Mouse (Mus musculus): Measurements from ENCODE around the gene Itga2b. TPM values are rescaled to one million over a fixed set of nuclear protein-coding genes. Genes with fewer than 3 reads are reported as not detected.
A peak's percentile ranks its signal among the peaks of the same experiment; 100 is the strongest.
"Not testable (repeated sequence)": the region's sequence is repeated elsewhere in the genome, so short reads cannot be mapped to it uniquely, and the experiment has no call there.

Itga2b gene
- total RNA-seq, 2 experiments from 2014 or later: 1.2 to 3.9 TPM

- DNase-seq (ENCODE audit: low spot score in 2 of 2): no peak
Measured at GRCm38 (mm10) chr11:102415034-102415802, 54.7 kb downstream of the Itga2b start.

DNA sequence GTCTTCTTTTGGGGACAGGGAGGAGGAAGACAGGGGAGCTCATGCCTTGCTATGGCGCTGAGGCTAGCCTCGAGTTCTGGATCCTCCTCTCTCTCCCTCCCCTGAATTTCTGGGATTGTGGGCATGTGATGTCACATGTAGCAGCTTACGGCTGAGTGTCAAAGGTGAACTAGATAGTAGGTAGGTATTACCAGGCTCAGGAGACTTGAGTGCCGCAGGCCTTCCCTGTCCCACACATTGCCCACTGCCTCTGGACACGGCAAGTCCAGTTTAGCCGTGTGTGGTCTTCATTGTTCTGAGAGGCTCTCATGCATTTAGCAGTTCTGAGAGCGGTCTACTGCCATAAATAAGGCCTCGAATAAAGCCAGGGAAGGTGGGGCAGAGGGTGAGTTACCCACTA is 56.9 kb downstream of the Itga2b start:
- no peak for DNase-seq (ENCODE audit: low spot score in 2 of 2)

- peak; percentile 70 to 94 for DNase-seq (ENCODE audit: low spot score in 2 of 2)
Measured at GRCm38 (mm10) chr11:102411704-102412103, 58.2 kb downstream of the Itga2b start.

DNA sequence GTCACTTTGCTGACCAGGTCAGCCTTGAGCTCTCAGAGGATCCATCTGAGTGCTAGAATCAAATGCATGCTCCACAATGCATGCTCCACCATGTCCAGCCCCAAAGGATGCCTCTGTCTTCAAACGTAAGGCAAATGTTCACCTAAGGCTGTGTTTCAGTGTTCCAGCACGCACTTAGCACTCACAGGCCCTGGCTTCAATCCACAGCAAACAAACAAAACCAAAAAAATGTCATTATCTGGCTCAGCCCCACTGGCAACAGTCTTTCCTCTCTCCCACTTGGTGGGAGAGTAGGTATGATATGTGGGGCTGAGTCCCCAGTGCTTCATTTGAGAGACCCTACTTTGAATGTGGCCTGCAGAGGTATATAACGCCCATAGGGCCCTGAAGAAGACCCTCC is 58.9 kb downstream of the Itga2b start:
- no peak for DNase-seq (ENCODE audit: low spot score in 2 of 2)

- not testable (repeated sequence) for DNase-seq (ENCODE audit: low spot score in 2 of 2)
Measured at GRCm38 (mm10) chr11:102410345-102410744, 59.6 kb downstream of the Itga2b start.

GRCm38 (mm10) chr11:102409795-102410330 is 60.1 kb downstream of the Itga2b start:
- no peak for DNase-seq (ENCODE audit: low spot score in 2 of 2)

GRCm38 (mm10) chr11:102408888-102409794 is 60.8 kb downstream of the Itga2b start:
- DNase-seq (ENCODE audit: low spot score in 2 of 2): no peak

DNA sequence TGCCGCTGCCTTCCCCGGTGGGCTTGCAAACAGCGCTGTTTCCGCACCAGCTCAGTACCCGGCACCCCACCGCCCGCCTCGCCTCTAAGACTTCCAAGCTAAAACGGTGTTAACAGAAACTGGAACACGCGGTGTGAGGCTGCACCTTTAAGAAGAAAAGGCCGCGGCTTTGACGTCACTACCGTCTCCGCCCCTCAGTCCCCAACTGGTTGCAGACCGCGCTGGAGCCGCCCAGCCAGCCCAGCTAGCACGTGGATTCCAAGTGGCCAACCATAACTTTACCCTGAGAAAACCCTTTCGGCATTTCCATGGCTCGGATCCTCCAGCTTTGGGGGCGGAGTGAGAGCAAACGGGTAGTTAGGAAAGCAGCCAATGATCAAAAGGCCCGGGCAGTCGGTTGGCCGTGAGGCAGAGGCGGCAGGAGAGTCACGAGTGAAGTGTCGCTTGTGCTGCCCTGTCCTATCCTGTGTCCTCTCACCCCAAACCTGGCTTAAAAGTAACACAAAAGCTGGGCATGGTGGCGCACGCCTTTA is 61.5 kb downstream of the Itga2b start:
- DNase-seq (ENCODE audit: low spot score in 2 of 2): peak; percentile 95 to 98

DNA sequence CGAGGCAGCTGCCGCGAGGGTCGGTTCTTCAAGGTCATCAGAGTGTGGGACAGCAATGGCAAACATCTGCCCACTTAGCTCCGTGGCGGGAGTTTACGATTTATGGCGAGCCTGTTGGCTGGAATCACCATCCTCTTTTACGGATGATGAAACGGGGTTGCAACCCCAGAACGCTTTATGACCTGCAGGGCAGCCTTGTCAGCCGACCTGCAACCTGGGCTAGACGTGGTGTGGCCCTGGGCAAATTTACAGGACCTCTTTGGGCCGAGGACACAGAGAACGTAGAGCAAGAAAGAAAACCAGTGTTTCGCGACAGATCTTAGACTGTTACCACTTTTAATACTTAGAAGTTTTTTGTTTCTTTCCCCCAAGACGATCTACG is 62.1 kb downstream of the Itga2b start, which contains the start of gene Slc25a39:
Slc25a39 (minus strand) TSS at position 113 of the 382 bp plus-strand sequence.
- no peak for DNase-seq (ENCODE audit: low spot score in 2 of 2)

DNA sequence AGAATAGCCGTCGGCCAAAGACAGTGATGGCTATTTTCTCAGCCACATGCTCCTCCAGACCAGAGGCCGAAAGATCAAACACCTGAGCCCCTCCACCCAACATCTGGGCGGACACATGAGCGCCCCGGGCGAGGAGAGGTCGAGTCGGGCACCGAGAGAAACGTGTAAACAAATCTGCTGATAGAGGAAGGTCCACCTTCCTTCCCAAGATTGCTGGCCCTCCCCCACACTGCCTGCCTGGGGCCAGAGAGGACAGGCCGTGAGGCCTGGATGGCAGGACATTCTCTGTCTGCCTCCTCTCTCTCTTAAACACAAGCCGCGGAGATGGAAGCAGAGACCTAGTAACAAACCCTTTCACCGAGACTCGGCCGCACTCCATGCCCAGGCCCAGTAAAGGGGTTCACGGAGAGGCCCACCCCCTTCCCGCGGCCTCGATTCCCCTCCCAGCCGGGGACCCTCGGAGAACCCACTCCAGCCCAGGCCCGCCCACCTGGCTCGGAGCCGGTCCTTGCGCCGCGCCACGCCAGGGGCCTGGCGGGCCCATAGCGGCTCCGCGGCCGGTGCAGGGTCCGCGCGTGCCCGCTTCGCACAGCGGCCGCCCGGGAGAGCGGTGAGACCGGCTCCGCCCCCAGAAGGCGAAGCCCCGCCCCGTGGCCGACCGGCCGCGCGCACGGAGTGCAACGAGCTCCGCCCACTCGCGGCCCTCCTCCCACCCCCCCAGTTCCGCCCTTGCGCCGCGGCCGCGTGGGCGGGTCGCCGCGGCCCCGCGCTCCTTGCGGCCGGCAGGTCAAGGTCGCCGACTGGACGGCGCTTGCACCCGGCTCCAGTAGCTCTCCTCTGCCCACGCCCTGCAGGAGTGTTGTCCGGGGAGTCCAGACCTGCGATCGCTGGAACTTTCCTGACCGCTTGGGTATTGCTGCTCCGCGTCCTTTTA is 62.8 kb downstream of the Itga2b start:
- DNase-seq (ENCODE audit: low spot score in 2 of 2): peak; percentile 85 to 88

- DNase-seq (ENCODE audit: low spot score in 2 of 2): no peak
Measured at GRCm38 (mm10) chr11:102406401-102406800, 63.5 kb downstream of the Itga2b start.

DNA sequence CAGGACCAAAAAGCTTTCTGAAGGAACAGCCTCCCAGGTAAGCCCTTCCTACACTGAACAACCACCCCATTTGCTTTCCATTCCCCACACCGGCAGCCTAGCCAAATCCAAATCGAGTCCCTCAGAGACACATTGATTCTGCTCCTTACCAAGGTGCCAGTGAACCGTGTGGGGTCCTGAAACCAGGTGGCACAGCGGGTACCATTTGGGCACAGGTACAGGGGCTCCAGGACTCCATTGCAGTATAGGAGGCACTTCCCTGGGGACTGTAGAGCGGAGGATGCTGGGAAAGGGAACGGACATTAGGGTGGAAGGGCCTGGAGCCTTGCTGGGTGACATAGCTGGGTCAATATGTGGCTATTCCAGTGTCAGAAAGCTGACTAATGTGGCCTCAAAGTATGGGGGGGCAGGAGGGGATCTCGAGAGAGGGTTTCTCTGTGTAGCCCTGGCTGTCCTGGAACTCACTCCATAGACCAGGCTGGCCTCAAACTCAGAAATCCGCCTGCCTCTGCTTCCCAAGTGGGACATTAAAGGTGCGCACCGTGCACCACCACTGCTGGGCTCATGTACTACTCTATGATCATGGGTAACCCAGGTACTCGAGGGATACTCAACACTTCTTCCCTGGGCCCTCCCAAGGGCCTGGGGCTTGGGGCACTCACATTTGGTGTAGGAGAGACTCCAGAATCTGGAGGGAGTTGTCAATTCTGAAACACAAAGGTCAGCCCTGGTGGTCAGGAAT is 64.2 kb downstream of the Itga2b start:
- DNase-seq (ENCODE audit: low spot score in 2 of 2): no peak

DNA sequence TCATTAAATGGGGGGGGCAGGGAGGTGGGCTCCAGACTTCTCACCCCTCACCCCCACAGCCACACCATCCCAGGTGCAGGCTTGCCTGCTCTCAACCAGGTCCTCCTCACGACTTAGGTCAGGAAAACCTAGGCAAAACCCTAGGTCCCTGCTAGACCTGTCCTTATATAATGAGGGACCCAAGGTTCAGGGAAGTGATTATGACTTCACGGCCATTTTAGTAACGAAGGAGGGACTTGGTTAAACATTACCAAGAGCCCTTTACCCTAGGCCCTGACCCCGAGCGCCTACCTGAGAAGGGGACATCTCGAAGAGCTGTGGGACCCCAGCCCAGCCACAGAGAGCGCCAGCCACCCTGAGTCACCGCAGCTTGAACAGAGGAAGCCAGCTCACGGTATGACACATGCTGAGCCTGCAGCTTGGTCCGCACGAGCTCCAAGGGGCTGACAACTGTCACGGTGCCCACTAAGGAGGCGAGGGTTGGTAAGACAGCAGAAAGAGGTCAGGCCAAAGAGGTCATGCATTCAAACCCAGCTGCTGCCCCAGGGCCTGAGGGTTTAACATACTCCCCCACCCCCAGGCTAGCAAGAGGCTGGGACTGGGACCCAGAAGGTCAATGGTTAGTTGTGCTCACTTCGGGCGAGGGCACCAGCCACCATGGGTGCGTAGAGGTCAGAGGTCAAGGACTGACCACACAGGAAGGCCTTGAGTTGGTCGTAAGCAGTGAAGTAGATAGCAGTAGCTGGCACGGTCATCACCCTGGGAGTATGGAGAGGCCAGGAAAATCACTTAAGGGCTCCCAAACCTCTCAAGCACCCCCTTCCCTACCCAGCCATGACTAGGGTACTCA is 65.5 kb downstream of the Itga2b start:
- no peak for DNase-seq (ENCODE audit: low spot score in 2 of 2)

DNA sequence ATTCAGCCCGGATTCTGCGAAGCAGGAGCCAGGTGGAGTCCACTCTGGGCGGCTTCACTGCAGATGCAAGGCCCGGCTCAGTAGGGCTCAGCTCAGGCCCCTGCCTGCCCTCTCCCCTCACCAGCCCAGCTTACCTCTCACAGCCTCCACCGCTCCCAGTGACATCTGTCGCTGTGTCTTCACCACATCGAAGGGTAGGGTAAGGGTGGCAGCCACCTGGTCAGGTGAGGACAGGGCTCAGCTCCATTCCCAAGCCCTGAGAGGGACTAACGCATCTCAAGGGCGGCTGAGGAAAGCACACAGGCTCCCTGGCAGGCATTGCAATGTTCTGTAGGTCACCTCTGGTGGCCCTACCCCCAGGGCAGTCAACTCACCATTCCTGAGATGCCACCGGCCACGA is 66.3 kb downstream of the Itga2b start:
- DNase-seq (ENCODE audit: low spot score in 2 of 2): no peak

Small RNA genes lying within 50 kb of the gene (microRNA-seq; reads per million reads assigned to microRNA genes)
- gene Mir6930: 0.59 to 0.74 reads per million in 2 experiments

Other genes starting within 250 kb of the Itga2b start
- gene Hdac5, start 240.0 kb downstream of the Itga2b start, total RNA-seq (2021): 100 to 1,000 TPM; 258 to 266 TPM
- 1 to 10 TPM in 1 of 2 experiments, under 1 TPM in 1; 0.86 to 1.8 TPM for gene BC030867, start 221.2 kb downstream of the Itga2b start, total RNA-seq (2021)
- gene Asb16, start 201.4 kb downstream of the Itga2b start, total RNA-seq (2021): 1 to 10 TPM; 2.3 to 2.9 TPM
- 10 to 100 TPM; 62.3 to 67.6 TPM for gene Tmub2, start 185.2 kb downstream of the Itga2b start, total RNA-seq (2021)
- gene Atxn7l3, start 173.5 kb downstream of the Itga2b start, total RNA-seq (2021): 100 to 1,000 TPM; 168 to 171 TPM
- gene Ubtf, start 150.4 kb downstream of the Itga2b start, total RNA-seq (2021): 100 to 1,000 TPM; 131 to 135 TPM
- gene Slc4a1, start 103.9 kb downstream of the Itga2b start, total RNA-seq (2021): under 1 TPM; 0.30 to 0.41 TPM
- 100 to 1,000 TPM; 489 to 499 TPM for gene Rundc3a, start 76.7 kb downstream of the Itga2b start, total RNA-seq (2021)
- gene Slc25a39, start 62.2 kb downstream of the Itga2b start, total RNA-seq (2021): 10 to 100 TPM; 62.9 to 64.5 TPM
- gene Grn, start 39.8 kb downstream of the Itga2b start, total RNA-seq (2021): 10 to 100 TPM; 62.4 to 64.6 TPM
- gene Fam171a2, start 22.4 kb downstream of the Itga2b start, total RNA-seq (2021): 100 to 1,000 TPM; 106 to 111 TPM
- 10 to 100 TPM; 47.5 to 48.8 TPM for gene Gpatch8, start 86.3 kb upstream of the Itga2b start, total RNA-seq (2021)
- 1 to 10 TPM; 2.5 to 3.8 TPM for gene Gm11627, start 109.3 kb upstream of the Itga2b start, total RNA-seq (2021)
- gene Fzd2, start 134.3 kb upstream of the Itga2b start, total RNA-seq (2021): 1 to 10 TPM; 7.3 to 7.5 TPM
- gene Meioc, start 193.6 kb upstream of the Itga2b start, total RNA-seq (2021): not detected
- 10 to 100 TPM; 30.4 to 31.9 TPM for gene Ccdc43, start 227.7 kb upstream of the Itga2b start, total RNA-seq (2021)

All from layer of hippocampus, adult 18-20 months (tissue).